Mouse (Mus musculus) thymus, postnatal 14 days (tissue): ENCODE results near the gene Zfp677.
"Not testable (repeated sequence)": the region's sequence is repeated elsewhere in the genome, so short reads cannot be mapped to it uniquely, and the experiment has no call there.

ENCODE experiments used
- DNase-seq: peaks from one replicate; pipeline ENCODE4 v3.0.0; 2021

Gene Zfp677

DNA sequence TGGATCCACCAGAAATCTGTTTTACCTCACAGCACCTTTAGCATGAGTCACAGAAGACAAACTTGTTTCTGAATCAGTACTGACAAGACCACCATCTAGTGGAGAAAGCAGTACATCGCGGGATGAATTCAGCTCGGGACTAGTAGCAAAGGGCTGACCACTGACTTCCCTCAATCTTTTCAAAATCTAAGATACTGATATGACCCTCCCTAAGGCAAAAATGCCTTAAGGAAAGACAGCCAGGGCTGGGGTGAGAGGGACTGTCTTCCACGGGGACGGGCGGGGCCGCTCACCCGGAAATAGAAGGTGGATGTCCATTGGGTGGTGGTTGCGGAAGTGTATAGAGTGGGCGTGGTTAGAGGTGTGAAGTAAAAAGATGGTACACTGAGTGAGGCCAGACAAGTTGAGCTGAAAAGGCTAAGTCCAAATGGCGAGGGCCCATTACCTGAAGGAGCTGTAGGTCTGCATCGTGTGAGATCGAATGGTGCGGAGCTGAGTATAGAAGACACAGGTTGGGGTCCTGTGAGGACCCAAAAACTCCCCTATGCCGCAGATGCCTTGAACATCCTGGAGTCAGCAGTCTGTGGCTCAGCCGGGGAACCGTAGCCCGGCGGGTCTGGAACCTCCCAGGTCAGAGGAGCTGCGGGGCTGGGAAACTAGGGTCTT is at the start of gene Zfp677:
Gene Zfp677, plus strand, starts transcription at position 358 of the 666 bp plus-strand sequence.
- peak; percentile 82 for DNase-seq

DNA sequence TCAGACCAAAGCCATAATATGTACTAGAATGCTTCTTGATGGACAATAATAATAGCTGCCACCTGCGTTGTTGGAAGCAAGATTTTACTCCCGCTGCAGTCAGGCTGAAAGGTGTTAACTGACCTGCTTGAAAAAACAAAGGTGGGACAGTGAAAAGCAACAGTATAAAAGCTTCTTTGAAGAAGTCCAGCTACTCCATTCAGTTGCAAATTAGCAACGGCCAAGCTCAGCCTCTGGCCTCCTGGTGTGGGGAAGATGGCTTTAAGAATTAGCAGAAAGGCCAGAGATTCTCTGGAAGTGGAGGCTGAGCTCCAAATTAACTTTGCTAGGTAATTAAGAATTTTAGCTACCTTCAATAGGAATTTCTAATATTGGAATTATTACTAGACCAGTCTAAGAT is 15.5 kb upstream of the Zfp677 start:
- DNase-seq: not testable (repeated sequence)

DNA sequence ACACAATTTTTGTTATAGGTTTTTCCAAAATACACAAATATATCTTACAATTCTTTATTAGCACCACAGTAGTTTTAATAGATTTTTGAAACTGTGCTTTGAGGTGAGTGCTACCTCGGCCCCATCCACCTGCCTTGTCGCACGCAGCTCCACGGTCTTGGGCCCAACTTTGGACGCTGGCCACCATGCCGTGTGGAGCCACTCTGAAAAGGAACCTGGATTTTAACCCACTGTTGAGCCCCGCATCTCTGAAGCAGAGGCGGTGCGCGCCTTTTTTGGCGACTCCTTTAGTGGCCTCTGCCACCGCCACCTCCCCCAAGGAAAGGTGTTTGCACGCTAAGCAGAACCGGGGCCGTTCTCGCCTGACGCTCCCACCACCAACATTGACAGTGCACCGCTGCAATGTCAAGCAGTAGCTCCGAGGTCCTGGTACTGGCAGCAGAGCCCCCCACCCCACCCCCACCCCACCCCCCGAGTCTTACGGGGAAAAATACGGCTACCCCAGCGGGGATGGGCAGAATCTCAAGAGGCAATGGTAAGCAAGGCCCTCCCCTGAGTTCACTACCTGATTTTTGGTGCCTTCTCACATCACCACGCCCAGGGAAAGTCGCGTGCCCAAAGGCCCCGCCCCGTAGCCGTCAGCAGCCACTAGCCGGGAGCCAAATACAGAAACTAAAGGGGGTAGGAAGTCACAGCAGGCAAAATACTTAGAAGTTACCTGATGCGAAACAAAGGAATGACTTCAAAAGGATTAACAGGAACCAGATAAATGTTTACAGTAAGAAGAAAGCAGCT is 13.4 kb upstream of the Zfp677 start:
- DNase-seq: peak; percentile 49

DNA sequence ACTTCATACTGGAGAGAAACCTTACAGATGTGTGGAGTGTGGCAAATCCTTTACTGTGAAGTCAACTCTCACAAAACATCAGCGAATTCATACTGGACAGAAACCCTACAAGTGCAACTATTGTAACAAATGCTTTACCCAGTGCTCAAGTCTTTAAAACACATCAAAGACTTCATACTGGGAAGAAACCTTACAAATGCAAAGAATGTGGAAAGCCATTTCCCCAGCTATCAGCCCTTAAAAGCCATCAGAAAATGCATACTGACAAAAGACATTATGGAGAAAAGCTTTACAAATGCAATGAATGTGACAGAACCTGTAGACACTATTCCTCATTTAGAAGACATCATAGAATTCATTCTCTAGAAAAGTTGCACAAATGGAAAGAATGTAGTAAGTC is 8.2 kb upstream of the Zfp677 start:
- DNase-seq: no peak

DNA sequence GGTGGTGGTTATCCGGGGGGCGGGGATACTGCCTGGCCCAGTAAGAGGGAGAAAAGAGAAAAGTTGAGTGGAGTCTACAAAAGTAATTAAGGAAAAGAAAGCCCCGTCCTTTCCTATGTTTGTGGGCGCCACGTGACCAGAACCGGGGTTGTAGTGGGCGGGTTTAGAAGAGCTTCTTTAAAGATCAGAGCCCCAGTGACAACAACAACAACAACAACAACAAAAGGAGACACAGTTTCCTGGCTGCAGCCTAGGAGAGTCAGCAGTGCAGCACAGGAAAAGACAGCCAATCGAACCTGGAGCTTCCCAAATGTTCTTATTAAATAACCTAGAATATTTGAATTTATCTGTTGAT is 486 bp downstream of the Zfp677 start:
- no peak for DNase-seq

DNA sequence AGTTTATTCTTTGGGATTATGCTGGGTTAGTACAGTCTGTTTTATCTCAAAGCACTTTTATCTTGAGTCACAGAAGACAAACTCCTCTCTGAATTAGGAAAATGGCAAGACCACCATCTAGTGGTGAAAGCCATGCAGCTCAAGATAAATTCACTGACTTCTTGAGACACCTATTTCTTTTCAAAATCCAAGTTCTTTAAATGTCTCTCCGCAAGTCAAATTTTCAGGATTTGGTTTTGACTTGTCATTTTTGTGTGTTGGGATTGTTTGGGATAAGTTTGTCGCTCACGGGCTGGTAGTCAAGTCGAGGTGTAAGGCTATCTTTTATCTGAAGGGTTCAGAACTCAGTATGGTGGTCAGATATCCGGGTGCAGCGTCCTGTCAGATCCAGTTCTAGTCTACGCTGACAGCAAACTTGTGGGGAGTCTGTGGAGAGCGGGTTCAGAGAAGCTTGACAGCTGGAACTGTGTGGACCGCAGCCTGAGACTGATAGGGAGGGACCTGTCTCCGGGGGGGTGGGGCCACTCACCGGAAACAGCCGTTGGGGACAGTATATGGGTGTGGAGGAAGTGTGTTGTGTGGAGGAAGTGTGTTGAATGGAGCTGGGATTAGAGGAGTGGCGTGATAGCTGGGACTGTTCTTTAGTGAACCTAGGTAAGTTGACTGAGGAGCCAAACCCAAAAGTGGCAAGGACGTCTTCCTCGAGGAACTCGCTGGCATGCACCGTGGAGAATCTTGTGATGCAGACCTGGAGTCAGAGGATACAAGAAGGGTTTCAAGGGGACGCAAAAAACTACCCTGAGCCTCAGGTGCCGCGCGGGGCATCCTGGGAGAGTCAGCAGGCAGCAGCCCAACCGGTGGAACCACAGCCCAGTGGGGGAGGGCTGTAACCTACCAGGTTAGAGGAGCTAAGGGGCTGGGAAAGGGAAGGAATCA is 39.4 kb downstream of the Zfp677 start, which contains the start of gene Zfp54:
Gene Zfp54, plus strand, starts transcription at position 564 of the 936 bp plus-strand sequence.
- peak; percentile 87 for DNase-seq

DNA sequence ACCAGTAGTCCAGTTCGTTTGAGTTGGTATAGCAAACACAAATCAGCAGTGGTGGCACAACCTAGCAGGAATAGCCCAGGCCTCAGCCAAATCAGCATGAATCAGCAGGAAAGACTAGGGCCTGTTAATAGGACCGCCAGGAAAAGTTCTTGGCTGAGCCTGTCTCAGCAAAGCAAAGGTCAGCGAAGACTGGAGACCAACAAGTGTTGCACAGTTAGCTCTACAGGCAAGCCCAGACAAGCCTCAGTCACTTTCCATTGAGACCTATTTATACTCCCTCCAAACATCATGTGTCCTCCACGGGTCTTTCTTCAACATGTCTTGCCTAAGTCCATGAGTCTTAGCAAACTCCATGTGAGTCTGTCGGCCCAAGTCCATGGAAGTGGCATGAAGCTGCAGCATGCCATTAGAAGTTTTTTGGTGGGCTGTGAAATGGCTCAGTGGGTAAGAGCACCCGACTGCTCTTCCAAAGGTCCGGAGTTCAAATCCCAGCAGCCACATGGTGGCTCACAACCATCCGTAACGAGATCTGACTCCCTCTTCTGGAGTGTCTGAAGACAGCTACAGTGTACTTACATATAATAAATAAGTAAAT is 55.4 kb downstream of the Zfp677 start:
- not testable (repeated sequence) for DNase-seq
